Mouse (Mus musculus): Measurements from ENCODE around the gene Tnp2.

GRCm38 (mm10) chr16:10771769-10772510 lies 16.5 kb downstream of the Tnp2 start:
- TF ChIP-seq REST (IDR thresholded peaks at IDR 0.05; ENCODE audit: insufficient read depth, insufficient read length) (no peak), POLR2A (IDR thresholded peaks at IDR 0.05; ENCODE audit: insufficient read length, low read depth) (no peak)
